Comparison of ENCODE assay signal across 22 mouse cellular contexts in the genomic region with DNA sequence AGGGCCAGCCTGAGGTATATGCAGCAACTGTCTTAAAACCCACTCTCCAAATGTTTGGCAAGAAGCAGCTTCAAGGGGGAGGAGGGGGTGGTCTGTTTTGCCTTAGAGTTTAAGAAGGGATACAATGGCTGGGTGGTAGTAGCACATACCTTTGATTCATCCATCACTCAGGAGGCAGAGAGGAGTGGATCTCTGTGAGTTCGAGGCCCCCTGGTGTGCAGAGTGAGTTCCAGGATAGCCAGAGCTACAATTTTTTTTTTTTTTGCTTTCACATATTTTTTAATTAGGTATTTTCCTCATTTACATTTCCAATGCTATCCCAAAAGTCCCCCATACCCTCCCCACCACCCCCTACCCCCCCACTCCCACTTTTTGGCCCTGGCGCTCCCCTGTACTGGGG. TPM values are rescaled to one million over a fixed set of nuclear protein-coding genes. Genes with fewer than 3 reads are reported as not detected.
DNase-seq lines count a peak whose midpoint lies in the region; ATAC-seq and TF ChIP-seq lines count a peak whose summit lies in the region.
"Had no signal": no experiment of that assay in that cellular context is flagged by ENCODE, and none has a peak within 500 bp of the region (broad histone marks: within the 10 kb centered on the region; RNA-seq: fewer than 3 reads in every experiment).

No protein-coding gene starts in this region.

- no peaks in the 10 kb centered on the region for H3K9me3 ChIP-seq in kidney, postnatal 0 days (replicated peaks; ENCODE audit: low read length)
- no peaks in the 10 kb centered on the region for H3K9me3 ChIP-seq in lung, embryonic 14.5 days (ENCODE audit: low read depth, low read length)
- H3K9me3 ChIP-seq: forebrain, embryonic 13.5 days; hindbrain, embryonic 12.5 days had no signal

- peak; percentile 27 for DNase-seq in CD4-positive, CD25-positive, alpha-beta regulatory T cell, adult 2 months (ENCODE audit: low read depth, low spot score)
- DNase-seq in kidney, postnatal 0 days (ENCODE audit: low spot score) = no peak
- DNase-seq in kidney, adult 9 months = no peak
- no peak for DNase-seq in lung, embryonic 14.5 days
- no peak for DNase-seq in lung, postnatal 25 days (ENCODE audit: low spot score)
- DNase-seq in NIH3T3 (ENCODE audit: low read depth) = peak; percentile 35
- DNase-seq in cerebellum, adult 18-20 months = no peak
- DNase-seq: adrenal gland, postnatal 25 days; cerebellum, adult 9-10 months; gastrocnemius, postnatal 10 days; kidney, adult 18-20 months; kidney, postnatal 25 days; right cerebral cortex, postnatal 25 days; spleen, adult 18-20 months; thymus, postnatal 25 days had no signal

- 80% methylated on average over 2 of the region's 2 CpGs for WGBS in kidney, postnatal 0 days
- WGBS in lung, embryonic 14.5 days = 86% methylated on average over 2 of the region's 2 CpGs

- 0 out of 2 replicates have a peak, but pooled peaks cover 5% of the 10 kb centered on the region for H3K4me1 ChIP-seq in kidney, postnatal 0 days (replicated peaks; ENCODE audit: insufficient read depth, low read length)
- no peaks in the 10 kb centered on the region for H3K4me1 ChIP-seq in lung, embryonic 14.5 days (ENCODE audit: insufficient read depth)
- H3K4me1 ChIP-seq: forebrain, embryonic 13.5 days; heart, embryonic 12.5 days had no signal

- no peak for ATAC-seq in CD4-positive, CD25-positive, alpha-beta regulatory T cell, adult 4 months
- no peak for ATAC-seq in kidney, postnatal 0 days (replicated peaks; ENCODE audit: low FRiP score, low read depth)
- no peak for ATAC-seq in lung, embryonic 14.5 days (ENCODE audit: insufficient read depth)
- ATAC-seq: forebrain, embryonic 13.5 days had no signal

- no peak overlapping the region for H3K4me3 ChIP-seq in kidney, postnatal 0 days (replicated peaks; ENCODE audit: low read depth, low read length)
- no peak overlapping the region for H3K4me3 ChIP-seq in lung, embryonic 14.5 days (ENCODE audit: low read depth, low read length)
- H3K4me3 ChIP-seq: forebrain, embryonic 13.5 days; heart, embryonic 12.5 days; hindbrain, embryonic 12.5 days; limb, embryonic 12.5 days had no signal

- H3K27ac ChIP-seq in kidney, postnatal 0 days = no peak overlapping the region
- H3K27ac ChIP-seq in lung, embryonic 14.5 days (ENCODE audit: low read depth) = no peak overlapping the region
- H3K27ac ChIP-seq: forebrain, embryonic 13.5 days; hindbrain, embryonic 12.5 days; macrophage had no signal

- H3K36me3 ChIP-seq in kidney, postnatal 0 days (ENCODE audit: insufficient read depth, low read length) = no peaks in the 10 kb centered on the region
- H3K36me3 ChIP-seq in lung, embryonic 14.5 days (ENCODE audit: insufficient read depth) = no peaks in the 10 kb centered on the region
- H3K36me3 ChIP-seq: heart, embryonic 12.5 days; hindbrain, embryonic 12.5 days; limb, embryonic 12.5 days had no signal

- H3K4me2 ChIP-seq in kidney, postnatal 0 days (ENCODE audit: low read length) = no peak overlapping the region
- H3K4me2 ChIP-seq in lung, embryonic 14.5 days = no peak overlapping the region
- H3K4me2 ChIP-seq: forebrain, embryonic 13.5 days; heart, embryonic 12.5 days; hindbrain, embryonic 12.5 days; limb, embryonic 12.5 days; midbrain, embryonic 11.5 days had no signal

- H3K27me3 ChIP-seq in kidney, postnatal 0 days (ENCODE audit: insufficient read depth, low read length) = no peaks in the 10 kb centered on the region
- no peaks in the 10 kb centered on the region for H3K27me3 ChIP-seq in lung, embryonic 14.5 days (ENCODE audit: insufficient read depth, low read length)
- H3K27me3 ChIP-seq: forebrain, embryonic 13.5 days; heart, embryonic 12.5 days; hindbrain, embryonic 12.5 days; limb, embryonic 12.5 days had no signal

- no peak overlapping the region for H3K9ac ChIP-seq in kidney, postnatal 0 days (ENCODE audit: low read depth, low read length)
- H3K9ac ChIP-seq in lung, embryonic 14.5 days = no peak overlapping the region
- H3K9ac ChIP-seq: forebrain, embryonic 13.5 days; heart, embryonic 12.5 days; hindbrain, embryonic 12.5 days; limb, embryonic 12.5 days had no signal

- TF ChIP-seq CTCF in kidney, postnatal 0 days (IDR thresholded peaks at IDR 0.05; ENCODE audit: low read depth) = peak; percentile 33; the same call in 1 of the 2 replicates
- TF ChIP-seq CTCF in lung, embryonic 14.5 days (IDR thresholded peaks at IDR 0.05; ENCODE audit: low read depth) = peak; percentile 19; the same call in 1 of the 2 replicates

RNA-seq across cellular contexts. Expression of gene Kif13a, which starts 39.0 kb away (rescaled TPM):
- 1 to 10 TPM; 5.6 to 7.0 TPM for polyA plus RNA-seq in CD4-positive, CD25-positive, alpha-beta regulatory T cell, adult 4 months (2017; shearing (Covaris generic))
- polyA plus RNA-seq in kidney, postnatal 0 days (2015; fragmentation: Nextera tagmentation; extraction: Ambion mirVana) = 11.2 and 13.1 TPM in 2 replicates
- 35.4 and 40.4 TPM in 2 replicates for polyA plus RNA-seq in lung, embryonic 14.5 days (2014; fragmentation: Nextera tagmentation; extraction: Ambion mirVana)

RNA-seq across cellular contexts. Expression of gene Nhlrc1, which starts 46.0 kb away (rescaled TPM):
- under 1 TPM in 1 of 2 experiments, not detected in 1; 0.13 TPM for polyA plus RNA-seq in CD4-positive, CD25-positive, alpha-beta regulatory T cell, adult 4 months (2017; shearing (Covaris generic))
- polyA plus RNA-seq in kidney, postnatal 0 days (2015; fragmentation: Nextera tagmentation; extraction: Ambion mirVana) = 2.3 and 2.7 TPM in 2 replicates
- polyA plus RNA-seq in lung, embryonic 14.5 days (2014; fragmentation: Nextera tagmentation; extraction: Ambion mirVana) = 3.5 and 3.8 TPM in 2 replicates

Comparison
In these comparisons a context has a peak if more than half of its experiments do, and no peak if none do; other contexts are left out.
1. DNase-seq: peak in CD4-positive, CD25-positive, alpha-beta regulatory T cell, adult 2 months (single experiment) and NIH3T3 (single experiment); none in kidney, postnatal 0 days (single experiment), kidney, adult 9 months (single experiment), lung, embryonic 14.5 days (single experiment), lung, postnatal 25 days (single experiment) and cerebellum, adult 18-20 months (0 of 2).